Mouse (Mus musculus): ENCODE results near the gene Gorasp1. TPM values are rescaled to one million over a fixed set of nuclear protein-coding genes. Genes with fewer than 3 reads are reported as not detected.

Gene Gorasp1
- 26.0 and 28.5 TPM in 2 replicates for polyA plus RNA-seq (2012; rRNA removed; ENCODE audit: low replicate concordance)

GRCm38 (mm10) chr9:119937005-119937773 lies at the start of gene Gorasp1, which contains the start of gene Ttc21a:
TSS of gene Gorasp1 (minus strand) at chr9:119937565.
TSS of gene Ttc21a (plus strand) at chr9:119937606.

GRCm38 (mm10) chr9:119984536-119985011 lies 47.2 kb upstream of the Gorasp1 start, which contains the start of gene Csrnp1:
TSS of gene Csrnp1 (minus strand) at chr9:119984658.

GRCm38 (mm10) chr9:119894339-119895009 lies 42.9 kb downstream of the Gorasp1 start, which contains the start of gene Wdr48:
TSS of gene Wdr48 (plus strand) at chr9:119894878.

Other genes starting within 250 kb of the Gorasp1 start
- not detected in 2 replicates for gene Scn10a, start 218.2 kb downstream of the Gorasp1 start, polyA plus RNA-seq (2012; rRNA removed; ENCODE audit: low replicate concordance)
- 0.01 TPM in 1 of 2 replicates, not detected in the other for gene Scn11a, start 112.1 kb downstream of the Gorasp1 start, polyA plus RNA-seq (2012; rRNA removed; ENCODE audit: low replicate concordance)
- gene Wdr48, start 42.7 kb downstream of the Gorasp1 start, polyA plus RNA-seq (2012; rRNA removed; ENCODE audit: low replicate concordance), result 38.6 and 57.9 TPM in 2 replicates
- gene Ttc21a, start within 50 bp of the Gorasp1 start, polyA plus RNA-seq (2012; rRNA removed; ENCODE audit: low replicate concordance), result 0.05 TPM in 1 of 2 replicates, not detected in the other
- gene Csrnp1, start 47.1 kb upstream of the Gorasp1 start, polyA plus RNA-seq (2012; rRNA removed; ENCODE audit: low replicate concordance), result 16.6 and 18.4 TPM in 2 replicates
- 0.37 TPM in 2 replicates for gene Xirp1, start 86.0 kb upstream of the Gorasp1 start, polyA plus RNA-seq (2012; rRNA removed; ENCODE audit: low replicate concordance)
- 2.3 and 27.5 TPM in 2 replicates for gene Cx3cr1, start 132.3 kb upstream of the Gorasp1 start, polyA plus RNA-seq (2012; rRNA removed; ENCODE audit: low replicate concordance)
- gene Ccr8, start 154.5 kb upstream of the Gorasp1 start, polyA plus RNA-seq (2012; rRNA removed; ENCODE audit: low replicate concordance), result 0.16 and 0.21 TPM in 2 replicates
- gene Slc25a38, start 172.8 kb upstream of the Gorasp1 start, polyA plus RNA-seq (2012; rRNA removed; ENCODE audit: low replicate concordance), result 41.9 and 42.7 TPM in 2 replicates
- 1,513 and 3,033 TPM in 2 replicates for gene Rpsa, start 190.1 kb upstream of the Gorasp1 start, polyA plus RNA-seq (2012; rRNA removed; ENCODE audit: low replicate concordance)
- gene Mobp, start 212.1 kb upstream of the Gorasp1 start, polyA plus RNA-seq (2012; rRNA removed; ENCODE audit: low replicate concordance), result 0.15 TPM in 1 of 2 replicates, not detected in the other